18 mouse cellular contexts compared by ENCODE assay signal in the genomic region with DNA sequence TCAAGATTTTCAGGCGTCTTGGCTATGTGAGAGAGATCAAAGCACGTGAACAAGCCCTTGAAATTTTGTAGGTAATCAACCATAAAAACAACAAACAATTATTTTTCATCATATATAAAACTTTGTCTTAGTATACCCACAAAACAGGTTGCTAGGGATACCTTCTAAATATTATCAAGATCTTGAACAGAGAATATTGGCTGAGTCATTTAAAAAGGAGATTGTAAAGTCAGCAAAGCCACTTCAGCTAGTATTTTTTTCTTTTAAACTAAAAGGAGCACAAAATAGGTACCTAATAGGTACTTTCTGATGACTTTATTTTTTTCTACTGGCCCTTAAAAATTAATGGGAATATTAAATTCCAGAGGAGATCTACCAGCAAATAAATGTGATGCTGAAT. TPM values are rescaled to one million over a fixed set of nuclear protein-coding genes. Genes with fewer than 3 reads are reported as not detected.
DNase-seq lines count a peak whose midpoint lies in the region; ATAC-seq lines count a peak whose summit lies in the region.
"Had no signal": no experiment of that assay in that cellular context is flagged by ENCODE, and none has a peak within 500 bp of the region (broad histone marks: within the 10 kb centered on the region; RNA-seq: fewer than 3 reads in every experiment).

No protein-coding gene starts in this region.

- H3K27me3 ChIP-seq in forebrain, embryonic 12.5 days, result no peaks in the 10 kb centered on the region
- no peaks in the 10 kb centered on the region for H3K27me3 ChIP-seq in forebrain, embryonic 10.5 days (ENCODE audit: poor library complexity, severe bottlenecking)
- H3K27me3 ChIP-seq in liver, embryonic 11.5 days (replicated peaks; ENCODE audit: control insufficient read depth, insufficient read depth, low read length), result no peaks in the 10 kb centered on the region
- H3K27me3 ChIP-seq in liver, embryonic 13.5 days, result no peaks in the 10 kb centered on the region
- H3K27me3 ChIP-seq in neural tube, embryonic 14.5 days (ENCODE audit: control insufficient read depth, insufficient read depth, low read length), result no peaks in the 10 kb centered on the region

- no peak for ATAC-seq in forebrain, embryonic 12.5 days (ENCODE audit: low FRiP score)
- no peak for ATAC-seq in liver, embryonic 11.5 days (replicated peaks; ENCODE audit: low FRiP score)
- ATAC-seq in liver, embryonic 13.5 days (ENCODE audit: low read depth), result no peak
- ATAC-seq in neural tube, embryonic 14.5 days (ENCODE audit: low read depth), result no peak

- H3K4me3 ChIP-seq in forebrain, embryonic 12.5 days (replicated peaks), result no peak overlapping the region
- no peak overlapping the region for H3K4me3 ChIP-seq in forebrain, embryonic 10.5 days
- peak overlapping the region; percentile 98; the same call in 1 of the 2 replicates for H3K4me3 ChIP-seq in liver, embryonic 11.5 days (ENCODE audit: low read depth, low read length)
- peak overlapping the region; percentile 100 for H3K4me3 ChIP-seq in liver, embryonic 13.5 days (replicated peaks)
- H3K4me3 ChIP-seq in neural tube, embryonic 14.5 days (ENCODE audit: low read depth, low read length), result no peak overlapping the region; the same call in 1 of the 2 replicates
- H3K4me3 ChIP-seq: myocyte had no signal

- H3K27ac ChIP-seq in forebrain, embryonic 12.5 days, result no peak overlapping the region
- no peak overlapping the region for H3K27ac ChIP-seq in forebrain, embryonic 10.5 days
- no peak overlapping the region for H3K27ac ChIP-seq in liver, embryonic 11.5 days (ENCODE audit: low read depth, low read length)
- H3K27ac ChIP-seq in liver, embryonic 13.5 days, result peak overlapping the region; percentile 75
- no peak overlapping the region for H3K27ac ChIP-seq in neural tube, embryonic 14.5 days (ENCODE audit: low read depth, low read length)
- H3K27ac ChIP-seq: gastrocnemius, adult 2 months; heart, embryonic 10.5 days; left cerebral cortex, adult 2 months had no signal

- H3K9me3 ChIP-seq in forebrain, embryonic 12.5 days, result no peaks in the 10 kb centered on the region
- no peaks in the 10 kb centered on the region for H3K9me3 ChIP-seq in forebrain, embryonic 10.5 days
- no peaks in the 10 kb centered on the region for H3K9me3 ChIP-seq in liver, embryonic 11.5 days (ENCODE audit: control insufficient read depth, low read length)
- no peaks in the 10 kb centered on the region for H3K9me3 ChIP-seq in liver, embryonic 13.5 days (replicated peaks)
- no peaks in the 10 kb centered on the region for H3K9me3 ChIP-seq in neural tube, embryonic 14.5 days (ENCODE audit: control insufficient read depth, low read length)
- H3K9me3 ChIP-seq: heart, embryonic 10.5 days had no signal

- H3K4me1 ChIP-seq in forebrain, embryonic 12.5 days, result peaks cover 20% of the 10 kb centered on the region
- H3K4me1 ChIP-seq in forebrain, embryonic 10.5 days, result peaks cover 34% of the 10 kb centered on the region
- peaks cover 26% of the 10 kb centered on the region for H3K4me1 ChIP-seq in liver, embryonic 11.5 days (replicated peaks; ENCODE audit: control insufficient read depth, insufficient read depth, low read length)
- H3K4me1 ChIP-seq in liver, embryonic 13.5 days (replicated peaks), result peaks cover 58% of the 10 kb centered on the region
- H3K4me1 ChIP-seq in neural tube, embryonic 14.5 days (ENCODE audit: control insufficient read depth, insufficient read depth, low read length), result peaks cover 12% of the 10 kb centered on the region

- WGBS in forebrain, embryonic 12.5 days, result 85% methylated on average over 2 of the region's 2 CpGs
- WGBS in forebrain, embryonic 10.5 days, result 87% methylated on average over 2 of the region's 2 CpGs
- WGBS in liver, embryonic 11.5 days, result 69% methylated on average over 2 of the region's 2 CpGs
- WGBS in liver, embryonic 13.5 days (ENCODE audit: insufficient replicate concordance), result 54% methylated on average over 2 of the region's 2 CpGs
- WGBS in neural tube, embryonic 14.5 days, result 84% methylated on average over 2 of the region's 2 CpGs

- no peak for DNase-seq in forebrain, embryonic 10.5 days (ENCODE audit: extremely low spot score, low spot score)
- DNase-seq in liver, embryonic 11.5 days (ENCODE audit: low spot score), result no peak
- no peak for DNase-seq in liver
- DNase-seq in liver, embryonic 13.5 days, result no peak
- no peak for DNase-seq in layer of hippocampus, postnatal 14 days (ENCODE audit: low spot score in 2 of 2)
- no peak for DNase-seq in frontal cortex, postnatal 14 days (ENCODE audit: low spot score in 2 of 2)
- DNase-seq: cerebellum, adult 9-10 months; embryo, embryonic 11 days; gastrocnemius, adult 2 months; kidney, adult 2 months; kidney, postnatal 36 days; lung, postnatal 36 days; thymus, postnatal 14 days had no signal

- H3K36me3 ChIP-seq in forebrain, embryonic 12.5 days (replicated peaks), result no peaks in the 10 kb centered on the region
- peaks cover 3% of the 10 kb centered on the region; the same call in 1 of the 2 replicates for H3K36me3 ChIP-seq in forebrain, embryonic 10.5 days (replicated peaks)
- H3K36me3 ChIP-seq in liver, embryonic 11.5 days (ENCODE audit: control insufficient read depth, insufficient read depth, low read length), result no peaks in the 10 kb centered on the region
- 0 out of 2 replicates have a peak, but pooled peaks cover 4% of the 10 kb centered on the region for H3K36me3 ChIP-seq in liver, embryonic 13.5 days
- H3K36me3 ChIP-seq in neural tube, embryonic 14.5 days (ENCODE audit: control insufficient read depth, insufficient read depth, low read length), result no peaks in the 10 kb centered on the region
- H3K36me3 ChIP-seq: heart, embryonic 10.5 days had no signal

- peak overlapping the region; percentile 79; the same call in 1 of the 2 replicates for H3K4me2 ChIP-seq in forebrain, embryonic 12.5 days
- H3K4me2 ChIP-seq in liver, embryonic 11.5 days, result peak overlapping the region; percentile 95
- peak overlapping the region; percentile 78 for H3K4me2 ChIP-seq in liver, embryonic 13.5 days
- peak overlapping the region; percentile 85 for H3K4me2 ChIP-seq in neural tube, embryonic 14.5 days (ENCODE audit: low read depth, low read length)

- no peak overlapping the region for H3K9ac ChIP-seq in forebrain, embryonic 12.5 days
- no peak overlapping the region for H3K9ac ChIP-seq in liver, embryonic 11.5 days (ENCODE audit: low read depth, low read length)
- peak overlapping the region; percentile 100 for H3K9ac ChIP-seq in liver, embryonic 13.5 days
- H3K9ac ChIP-seq in neural tube, embryonic 14.5 days (replicated peaks; ENCODE audit: low read depth, low read length), result no peak overlapping the region

RNA-seq across cellular contexts. Expression of a gene that starts 2.5 kb away (rescaled TPM):
- 50.9 and 54.9 TPM in 2 replicates for polyA plus RNA-seq in forebrain, embryonic 12.5 days (2016; fragmentation: Nextera tagmentation; extraction: Ambion mirVana)
- polyA plus RNA-seq in forebrain, embryonic 10.5 days (2016; fragmentation: Nextera tagmentation; extraction: Ambion mirVana), result 29.2 and 31.6 TPM in 2 replicates
- polyA plus RNA-seq in liver, embryonic 11.5 days (2014; fragmentation: Nextera tagmentation; extraction: Ambion mirVana), result 30.4 and 31.0 TPM in 2 replicates
- polyA plus RNA-seq in liver, embryonic 13.5 days (2015; fragmentation: Nextera tagmentation; extraction: Ambion mirVana), result 26.7 and 28.5 TPM in 2 replicates
- polyA plus RNA-seq in neural tube, embryonic 14.5 days (2014; fragmentation: Nextera tagmentation; extraction: Ambion mirVana), result 66.5 and 66.7 TPM in 2 replicates
- 100 to 1,000 TPM; 112 to 128 TPM for total RNA-seq in layer of hippocampus, postnatal 14 days (2021)

Comparison
In these comparisons a context has a peak if more than half of its experiments do, and no peak if none do; other contexts are left out.
1. H3K4me3 ChIP-seq: peak in liver, embryonic 11.5 days (single experiment) and liver, embryonic 13.5 days (single experiment); none in forebrain, embryonic 12.5 days (single experiment), forebrain, embryonic 10.5 days (single experiment) and neural tube, embryonic 14.5 days (single experiment).
2. Peak in every context shown above with its lines, with median percentiles within 50 percentile points of each other: H3K4me2 ChIP-seq.